Mouse (Mus musculus) cerebellum, adult (tissue): ENCODE measurements around the gene Amot.

Source experiments
- ATAC-seq: cut with Nextera tagmentation; 2 replicates; pipeline ENCODE4 v1.9.2; 2017; ENCODE audit warnings: mild to moderate bottlenecking, moderate library complexity, mixed read lengths; ENCODE audit not compliant: insufficient number of reproducible peaks, low FRiP score, low TSS enrichment

The Amot gene

DNA sequence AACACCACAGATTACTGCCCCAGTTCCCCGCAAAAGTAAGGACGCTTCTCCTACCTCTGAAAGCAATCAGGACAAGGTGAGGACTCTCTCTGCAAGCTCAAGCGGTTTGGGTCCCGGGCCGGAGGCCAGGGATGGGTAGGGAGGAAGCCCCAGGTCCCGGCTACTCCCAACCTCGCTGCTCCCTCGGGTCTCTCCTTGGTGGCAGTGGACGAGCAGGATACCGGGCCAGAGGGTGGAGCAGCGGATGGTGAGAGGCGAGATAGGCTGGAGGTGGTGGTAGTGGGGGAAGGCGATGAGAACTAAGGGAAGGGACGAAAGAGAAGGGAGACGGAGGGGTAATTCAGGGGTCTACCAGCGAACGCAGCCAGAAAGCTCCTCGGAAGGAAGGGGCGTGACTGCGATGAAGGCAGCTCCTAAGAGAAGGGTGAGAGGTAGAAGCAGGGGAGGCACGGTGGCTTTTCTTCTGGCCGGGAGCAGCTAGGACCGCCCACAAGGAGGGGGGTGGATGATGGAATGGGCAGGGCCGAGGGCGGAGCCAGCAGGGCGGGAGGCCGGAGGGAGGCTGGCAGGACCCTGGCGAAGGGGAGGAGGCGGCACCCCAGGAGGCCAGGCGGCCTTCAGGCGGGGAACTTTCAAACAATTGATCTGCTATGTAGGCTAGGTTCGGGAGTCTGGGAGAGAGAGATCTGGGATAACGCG is at the start of gene Amot:
Gene Amot, minus strand, starts transcription at position 465 of the 699 bp plus-strand sequence.
- peak; percentile 93 for ATAC-seq

DNA sequence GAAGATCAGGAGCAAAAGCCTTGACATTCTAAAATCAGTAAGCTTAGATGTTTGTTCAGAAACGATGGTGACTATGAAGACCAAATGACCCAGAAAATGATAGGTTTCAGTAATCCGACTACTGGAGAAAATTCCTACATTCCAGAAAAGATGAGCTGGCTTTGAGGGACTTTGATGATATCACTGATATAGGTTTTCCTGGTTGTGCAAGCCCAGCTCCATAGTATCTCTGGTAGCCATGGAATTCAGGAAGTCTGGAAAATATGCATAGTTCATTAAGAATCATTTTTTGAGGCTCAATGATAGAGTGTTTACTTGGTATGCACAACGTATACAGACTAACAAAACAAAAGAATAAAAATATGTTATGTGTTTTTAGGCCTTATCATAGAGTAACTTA is 40.1 kb upstream of the Amot start:
- ATAC-seq = no peak

DNA sequence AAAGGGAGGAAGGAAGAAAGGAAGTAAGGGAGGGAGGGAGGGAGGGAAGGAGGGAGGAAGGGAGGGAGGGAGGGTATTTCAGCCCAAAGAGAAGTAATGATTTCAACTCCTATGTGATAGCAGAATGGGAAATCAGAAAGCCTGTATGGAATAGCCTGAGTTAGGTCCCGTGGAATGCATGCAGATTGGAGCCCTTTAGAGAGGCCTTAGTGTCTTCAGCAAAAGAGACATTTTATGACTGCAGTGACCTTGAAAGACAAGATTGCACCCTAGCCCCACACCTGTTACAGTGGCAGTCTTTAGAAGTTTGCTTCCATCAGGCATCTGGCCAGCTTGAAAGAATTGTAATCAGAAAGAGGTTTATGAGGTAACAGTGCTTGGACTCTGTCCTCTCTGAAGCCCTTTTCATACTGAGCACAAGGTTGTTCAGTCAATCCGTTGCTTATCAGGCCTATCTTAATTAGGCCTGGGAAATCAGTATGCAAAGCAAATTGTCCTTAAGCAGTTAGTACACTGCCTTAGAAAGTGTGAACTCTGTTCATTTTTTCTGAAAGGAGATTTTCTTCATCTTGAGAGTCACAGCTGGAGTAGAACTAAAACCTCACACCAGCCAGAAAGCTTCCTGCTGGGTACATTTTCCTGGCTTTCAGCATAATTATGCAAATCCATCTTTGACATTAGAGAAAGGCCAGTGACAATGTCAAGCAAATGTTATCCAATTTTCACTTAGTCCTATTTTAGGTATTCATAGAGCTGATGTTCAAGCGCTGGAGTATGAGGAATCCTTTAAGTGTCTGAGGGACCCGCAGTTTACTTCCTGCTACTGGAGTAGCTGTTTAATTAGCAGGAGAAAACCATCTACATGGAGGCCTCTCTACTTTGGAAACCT is 38.9 kb upstream of the Amot start:
- ATAC-seq = no peak

GRCm38 (mm10) chrX:145541050-145541449 is 36.1 kb upstream of the Amot start:
- no peak for ATAC-seq

GRCm38 (mm10) chrX:145540321-145540720 is 35.3 kb upstream of the Amot start:
- no peak for ATAC-seq

GRCm38 (mm10) chrX:145529602-145530001 is 24.6 kb upstream of the Amot start:
- ATAC-seq = no peak

DNA sequence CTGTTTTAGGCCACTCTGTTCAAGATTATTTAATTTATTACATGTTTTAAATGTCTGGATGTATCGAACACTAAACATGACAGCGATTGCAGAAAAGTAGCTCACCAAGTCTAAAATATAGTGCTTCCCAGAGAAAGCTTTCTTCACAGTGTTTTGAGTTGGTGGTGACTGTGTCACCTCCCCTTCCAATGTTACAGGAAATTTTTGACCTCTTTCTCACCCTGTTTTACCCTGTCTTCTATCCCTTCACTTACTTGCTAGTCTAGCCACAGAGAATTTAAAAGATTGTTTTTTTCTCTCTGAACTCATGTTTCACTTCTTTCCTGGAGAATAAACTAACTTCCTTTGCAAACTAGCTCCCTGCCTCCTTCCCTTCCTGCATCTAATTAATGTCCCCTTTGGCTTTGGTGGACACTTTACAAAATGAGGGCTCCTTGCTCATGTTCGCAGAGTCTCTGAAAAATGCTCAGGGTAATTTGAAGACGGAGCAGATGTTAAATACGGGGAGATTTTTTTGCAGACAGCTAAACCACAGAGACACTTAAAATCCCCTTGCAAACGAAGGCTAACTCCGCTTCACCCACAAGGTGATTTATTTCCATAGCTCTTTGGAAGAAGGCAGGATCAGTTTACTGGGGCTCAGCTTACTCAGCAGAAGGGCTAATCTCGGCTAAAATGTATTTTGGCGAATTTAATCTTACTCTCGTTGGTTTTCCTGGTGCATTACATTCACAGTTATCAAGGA is 11.5 kb upstream of the Amot start:
- no peak for ATAC-seq

DNA sequence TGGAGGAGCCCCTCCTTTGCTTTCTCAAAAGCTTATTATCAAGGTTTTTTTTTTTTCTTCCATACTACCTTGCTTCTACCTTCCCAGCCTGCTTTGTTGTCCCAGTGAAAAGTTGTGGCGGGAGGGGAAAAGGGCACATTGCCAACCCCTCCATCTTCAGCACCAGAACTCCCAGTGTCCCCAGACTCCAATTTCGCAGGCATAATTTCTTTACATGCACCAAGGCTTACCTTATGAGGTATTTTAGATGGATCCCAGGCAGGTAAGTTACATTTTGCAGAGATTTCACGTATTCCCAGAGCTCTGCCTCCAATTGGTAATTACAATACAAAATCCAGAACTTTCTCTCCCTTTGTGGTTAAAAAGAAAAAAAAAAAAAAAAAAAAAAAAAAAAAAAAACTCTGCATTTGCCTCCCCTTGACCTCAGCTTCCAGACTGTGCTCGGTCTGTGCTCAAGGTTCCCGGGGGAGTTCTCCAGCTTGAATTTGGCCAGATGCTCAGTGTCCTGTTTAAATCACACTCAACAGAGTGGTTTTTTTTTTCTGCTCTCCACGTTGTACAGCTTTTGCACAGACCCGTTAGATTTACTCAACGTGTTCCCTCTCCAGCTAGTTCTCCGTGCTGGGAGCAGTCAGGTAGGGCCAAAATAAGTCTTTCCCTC is 10.6 kb upstream of the Amot start:
- ATAC-seq = no peak

DNA sequence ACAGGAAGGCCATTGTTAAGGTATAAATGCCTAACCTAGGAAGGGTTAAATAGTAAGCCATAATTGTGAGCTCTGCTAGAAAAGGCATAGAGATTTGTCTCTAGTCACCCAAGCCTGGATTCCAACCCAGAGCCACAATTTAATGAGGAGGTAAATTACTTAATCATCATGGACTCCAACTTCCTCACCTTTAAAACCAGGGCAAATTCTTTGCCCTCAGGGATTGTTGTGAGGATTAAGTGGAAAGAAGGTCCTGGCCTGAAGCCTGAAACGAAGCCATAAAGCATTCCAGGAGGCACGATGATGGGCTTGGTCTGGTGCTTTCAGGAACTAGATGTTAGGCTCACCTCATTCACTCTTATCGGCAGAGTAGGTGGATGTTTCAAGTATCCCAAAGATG is 5.7 kb upstream of the Amot start:
- ATAC-seq = no peak

DNA sequence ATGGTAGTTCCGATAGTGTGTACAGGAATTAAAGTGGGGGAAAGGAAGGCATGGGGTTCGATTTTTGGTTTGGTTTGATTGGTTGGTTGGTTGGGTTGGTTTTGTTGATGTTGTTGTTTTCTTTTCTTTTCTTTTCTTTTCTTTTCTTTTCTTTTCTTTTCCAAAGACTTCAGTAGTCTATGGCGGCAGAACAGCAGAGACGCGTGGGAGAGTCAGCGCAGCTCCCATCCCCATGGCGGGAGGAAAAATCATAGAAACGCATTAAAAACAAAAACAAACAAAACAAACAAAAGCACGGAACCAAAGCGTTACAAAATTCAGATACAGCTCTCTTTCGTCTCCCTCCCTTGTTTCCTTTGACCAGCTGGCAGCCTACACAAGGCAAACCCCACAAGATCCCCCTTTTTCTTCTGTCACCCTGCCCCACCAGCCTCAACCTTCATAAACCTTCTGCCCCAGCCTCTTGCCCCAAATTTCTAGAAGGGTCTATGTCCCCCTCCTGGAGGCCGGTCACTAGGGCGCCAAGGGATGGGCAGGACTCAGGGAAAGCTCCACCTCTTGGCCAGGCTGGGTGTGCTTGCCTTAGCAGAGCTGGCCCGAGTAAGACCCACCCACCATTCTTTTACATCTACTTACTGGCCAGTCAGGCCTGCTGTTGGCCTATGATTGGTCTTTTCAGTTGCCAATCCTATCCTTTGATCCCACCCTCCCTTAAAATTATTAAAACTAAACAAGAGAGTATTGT is 648 bp upstream of the Amot start:
- ATAC-seq = peak; percentile 92

DNA sequence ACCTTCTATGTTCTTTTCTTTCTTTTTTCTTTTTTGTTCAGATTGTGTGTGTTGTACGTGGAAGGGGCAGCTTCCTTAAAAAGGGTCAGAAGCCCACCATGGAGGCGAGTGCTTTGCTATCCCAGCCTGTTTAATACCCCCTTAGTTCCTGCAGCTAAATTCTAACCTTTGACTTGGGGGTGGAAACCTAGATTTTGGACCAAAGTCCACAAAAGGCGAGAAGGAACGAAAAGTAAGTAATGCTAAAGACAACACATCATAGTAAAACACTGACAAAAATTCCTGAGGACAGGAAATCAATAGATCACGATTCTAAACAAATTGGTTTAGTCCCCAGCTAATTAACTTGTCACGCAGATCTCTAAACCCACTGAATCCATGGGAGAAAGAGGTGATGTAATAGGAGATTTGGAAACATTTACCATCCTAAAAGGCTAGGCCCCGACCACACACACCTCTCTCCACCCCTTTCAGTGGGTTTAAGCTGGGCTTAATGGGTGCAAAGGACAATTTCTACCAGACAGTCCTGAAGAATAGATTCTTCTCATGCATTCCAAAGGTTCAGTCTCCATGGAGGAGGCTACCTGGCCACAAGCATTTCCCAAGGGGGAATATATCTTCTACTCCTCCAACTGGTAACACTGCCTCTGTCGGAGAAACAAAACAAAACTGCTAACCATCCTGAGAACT is 3.2 kb downstream of the Amot start:
- no peak for ATAC-seq

GRCm38 (mm10) chrX:145499101-145499500 is 5.9 kb downstream of the Amot start:
- no peak for ATAC-seq

DNA sequence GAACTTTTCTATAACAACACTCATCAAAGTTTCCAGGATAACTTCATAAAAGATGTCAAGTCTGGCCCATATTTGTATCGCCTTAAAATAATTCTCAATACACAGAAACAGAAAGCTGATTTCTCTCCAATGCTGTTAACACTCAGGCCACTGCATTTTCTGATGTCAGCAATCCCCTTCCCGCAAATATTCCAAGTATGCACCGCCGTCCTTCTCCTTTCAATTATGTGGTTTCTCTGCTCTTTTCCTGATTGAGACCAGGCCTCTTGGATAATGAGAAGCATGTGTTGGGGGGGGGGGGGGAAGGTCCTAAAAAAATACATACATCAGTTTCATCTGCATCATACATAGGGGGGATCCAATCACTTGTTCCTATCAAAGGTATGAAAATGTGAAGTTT is 6.3 kb downstream of the Amot start:
- no peak for ATAC-seq

- ATAC-seq = no peak
Observed at GRCm38 (mm10) chrX:145497486-145497885, 7.5 kb downstream of the Amot start.

- ATAC-seq = no peak
Observed at GRCm38 (mm10) chrX:145495381-145495780, 9.6 kb downstream of the Amot start.

GRCm38 (mm10) chrX:145490821-145491220 is 14.2 kb downstream of the Amot start:
- no peak for ATAC-seq

DNA sequence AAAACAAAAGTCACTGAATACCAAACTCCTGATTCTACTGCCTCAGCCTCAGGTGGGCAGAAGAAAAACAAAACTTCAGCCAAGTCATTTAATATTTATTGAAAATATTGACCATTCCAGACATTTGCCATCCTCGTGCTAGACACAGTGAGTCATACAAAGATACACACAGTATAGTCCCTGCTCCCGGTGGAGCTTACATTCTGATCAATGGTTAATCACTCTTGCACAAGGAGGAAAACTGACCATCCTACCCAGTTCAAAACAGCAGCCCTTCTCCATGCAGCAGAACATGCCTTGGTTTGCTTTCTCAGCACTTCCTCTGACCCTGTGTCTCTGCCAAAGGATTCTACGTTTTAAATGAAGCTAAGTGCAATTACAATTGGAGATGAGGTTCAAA is 14.6 kb downstream of the Amot start:
- no peak for ATAC-seq

GRCm38 (mm10) chrX:145489950-145490349 is 15.0 kb downstream of the Amot start:
- ATAC-seq = no peak

DNA sequence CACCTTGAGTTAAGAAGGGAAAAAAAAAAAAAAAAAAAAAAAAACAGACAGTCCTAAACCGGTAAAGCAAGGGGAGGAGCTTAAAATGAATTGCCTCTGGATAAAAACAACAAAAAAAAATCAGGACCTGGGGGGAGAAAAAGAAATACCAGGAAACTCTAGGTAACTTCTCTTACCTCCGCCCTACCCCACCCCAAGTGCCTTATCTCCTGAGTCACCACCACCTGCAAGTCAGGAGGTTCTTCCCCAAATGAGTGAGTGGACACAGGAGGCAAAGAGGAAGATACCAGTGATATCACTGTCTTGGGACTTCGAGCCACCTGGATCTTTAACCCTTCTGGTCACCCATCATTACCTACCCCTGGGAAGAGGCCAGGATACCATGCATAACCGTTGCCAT is 19.5 kb downstream of the Amot start:
- no peak for ATAC-seq
